Mouse (Mus musculus) lung, postnatal 36 days (tissue): ENCODE results near the gene Pcdh8.
A peak's percentile ranks its signal among the peaks of the same experiment; 100 is the strongest.

Source experiments
- DNase-seq: peaks from one replicate; pipeline ENCODE4 v3.0.0; 2022; ENCODE audit warnings: mixed read lengths

The Pcdh8 gene

GRCm38 (mm10) chr14:79771094-79771535 is at the start of gene Pcdh8:
Pcdh8 (minus strand) TSS chr14:79771312.
- DNase-seq: peak; percentile 40

- DNase-seq: no peak
Observed at GRCm38 (mm10) chr14:79814709-79815108, 43.6 kb upstream of the Pcdh8 start.

- no peak for DNase-seq
Observed at GRCm38 (mm10) chr14:79814084-79814483, 43.0 kb upstream of the Pcdh8 start.

- DNase-seq: no peak
Observed at GRCm38 (mm10) chr14:79793179-79793578, 22.1 kb upstream of the Pcdh8 start.

- DNase-seq: no peak
Observed at GRCm38 (mm10) chr14:79789535-79789934, 18.4 kb upstream of the Pcdh8 start.

- no peak for DNase-seq
Observed at GRCm38 (mm10) chr14:79788656-79789204, 17.6 kb upstream of the Pcdh8 start.

- no peak for DNase-seq
Observed at GRCm38 (mm10) chr14:79787918-79788317, 16.8 kb upstream of the Pcdh8 start.

- no peak for DNase-seq
Observed at GRCm38 (mm10) chr14:79785400-79785799, 14.3 kb upstream of the Pcdh8 start.

GRCm38 (mm10) chr14:79780889-79781288 is 9.8 kb upstream of the Pcdh8 start:
- DNase-seq: no peak

- DNase-seq: no peak
Observed at GRCm38 (mm10) chr14:79780332-79780731, 9.2 kb upstream of the Pcdh8 start.

GRCm38 (mm10) chr14:79779841-79780240 is 8.7 kb upstream of the Pcdh8 start:
- no peak for DNase-seq

- no peak for DNase-seq
Observed at GRCm38 (mm10) chr14:79773425-79774391, 2.6 kb upstream of the Pcdh8 start.

GRCm38 (mm10) chr14:79771802-79772511 is 845 bp upstream of the Pcdh8 start:
- no peak for DNase-seq

- no peak for DNase-seq
Observed at GRCm38 (mm10) chr14:79770306-79771093, 612 bp downstream of the Pcdh8 start.

- DNase-seq: peak; percentile 78
Observed at GRCm38 (mm10) chr14:79769618-79770017, 1.5 kb downstream of the Pcdh8 start.

GRCm38 (mm10) chr14:79768996-79769395 is 2.1 kb downstream of the Pcdh8 start:
- DNase-seq: no peak

GRCm38 (mm10) chr14:79768076-79768830 is 2.9 kb downstream of the Pcdh8 start:
- DNase-seq: no peak

- no peak for DNase-seq
Observed at GRCm38 (mm10) chr14:79767601-79768000, 3.5 kb downstream of the Pcdh8 start.

- DNase-seq: no peak
Observed at GRCm38 (mm10) chr14:79765196-79765765, 5.8 kb downstream of the Pcdh8 start.

- DNase-seq: no peak
Observed at GRCm38 (mm10) chr14:79754601-79755222, 16.4 kb downstream of the Pcdh8 start.

- DNase-seq: no peak
Observed at GRCm38 (mm10) chr14:79754157-79754556, 17.0 kb downstream of the Pcdh8 start.
